8 mouse cellular contexts compared by ENCODE assay signal in the genomic region with DNA sequence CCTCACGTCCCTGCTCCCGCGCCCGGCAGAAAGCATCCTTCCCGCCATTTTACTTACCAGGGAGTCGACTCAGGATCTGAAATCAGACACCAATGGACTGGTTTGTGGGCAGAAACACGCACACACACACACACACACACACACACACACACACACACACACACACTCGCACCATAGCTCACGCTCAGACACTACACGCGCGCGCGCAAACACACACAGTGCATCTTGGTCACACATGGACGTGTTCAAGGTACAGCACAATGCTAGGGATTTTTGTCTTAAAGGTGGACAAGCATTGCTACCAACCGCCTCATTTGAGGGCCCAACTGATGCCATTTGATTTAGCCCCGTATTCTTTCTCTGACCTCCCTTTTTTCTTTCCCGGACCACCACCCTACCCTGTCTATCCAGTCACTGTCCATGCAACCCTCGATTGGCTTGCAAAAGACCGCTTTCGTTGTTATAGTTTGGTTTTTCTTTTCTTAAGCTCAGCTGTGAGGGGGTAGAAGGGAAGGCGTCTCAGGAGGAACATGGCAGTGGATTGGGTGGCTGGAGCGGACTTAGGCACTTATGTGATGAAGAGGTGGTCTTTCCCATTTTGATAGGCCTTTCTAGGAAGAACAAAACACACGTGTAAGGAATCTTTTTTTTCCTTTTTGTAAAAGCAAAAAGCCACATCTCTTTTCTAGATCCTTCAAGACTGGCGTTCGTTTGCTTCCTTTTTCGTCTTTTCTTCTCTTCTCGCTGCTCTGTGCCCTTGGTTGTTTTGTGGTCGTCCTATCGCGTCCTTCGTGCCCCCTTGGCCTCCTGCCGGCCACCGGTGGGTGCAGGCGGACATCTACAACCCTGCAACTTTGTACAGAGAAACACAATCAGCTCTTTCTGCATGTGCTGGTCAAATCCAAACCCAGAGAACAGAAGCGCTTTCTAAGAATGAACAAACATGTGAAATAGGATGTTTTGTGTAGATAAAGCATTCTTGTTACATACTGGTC. TPM values are rescaled to one million over a fixed set of nuclear protein-coding genes. Genes with fewer than 3 reads are reported as not detected.
DNase-seq lines count a peak whose midpoint lies in the region; ATAC-seq and TF ChIP-seq lines count a peak whose summit lies in the region.

No protein-coding gene starts in this region.

- peak overlapping the region; percentile 57 for H3K4me3 ChIP-seq in heart, postnatal 0 days (ENCODE audit: low read depth, low read length)
- H3K4me3 ChIP-seq in embryonic facial prominence, embryonic 11.5 days (ENCODE audit: low read depth, low read length) = peak overlapping the region; percentile 40
- peak overlapping the region; percentile 33 for H3K4me3 ChIP-seq in intestine, embryonic 14.5 days (ENCODE audit: low read depth, low read length)
- peak overlapping the region; percentile 38 for H3K4me3 ChIP-seq in neural tube, embryonic 11.5 days (ENCODE audit: low read depth, low read length)

- 0 out of 2 replicates have a peak, but pooled peaks cover 13% of the 10 kb centered on the region for H3K4me1 ChIP-seq in heart, postnatal 0 days (ENCODE audit: control insufficient read depth, insufficient read depth)
- peaks cover 9% of the 10 kb centered on the region; the same call in 1 of the 2 replicates for H3K4me1 ChIP-seq in embryonic facial prominence, embryonic 11.5 days (ENCODE audit: control insufficient read depth, insufficient read depth, low read length)
- peaks cover 8% of the 10 kb centered on the region for H3K4me1 ChIP-seq in intestine, embryonic 14.5 days (replicated peaks; ENCODE audit: control insufficient read depth, insufficient read depth, low read length)
- H3K4me1 ChIP-seq in neural tube, embryonic 11.5 days (ENCODE audit: control insufficient read depth, insufficient read depth, low read length) = peaks cover 12% of the 10 kb centered on the region

- WGBS in heart, postnatal 0 days = 3% methylated on average over 36 of the region's 36 CpGs
- under 1% methylated on average over 36 of the region's 36 CpGs for WGBS in embryonic facial prominence, embryonic 11.5 days
- WGBS in intestine, embryonic 14.5 days = 1% methylated on average over 36 of the region's 36 CpGs
- WGBS in neural tube, embryonic 11.5 days = 1% methylated on average over 36 of the region's 36 CpGs

- H3K9ac ChIP-seq in heart, postnatal 0 days (replicated peaks; ENCODE audit: low read depth, low read length) = no peak overlapping the region
- peak overlapping the region; percentile 37 for H3K9ac ChIP-seq in embryonic facial prominence, embryonic 11.5 days (replicated peaks; ENCODE audit: low read length)
- H3K9ac ChIP-seq in intestine, embryonic 14.5 days (ENCODE audit: low read length) = no peak overlapping the region
- H3K9ac ChIP-seq in neural tube, embryonic 11.5 days (ENCODE audit: low read length) = no peak overlapping the region

- H3K36me3 ChIP-seq in heart, postnatal 0 days (replicated peaks; ENCODE audit: control insufficient read depth, insufficient read depth, low read length) = no peaks in the 10 kb centered on the region
- no peaks in the 10 kb centered on the region for H3K36me3 ChIP-seq in embryonic facial prominence, embryonic 11.5 days (replicated peaks; ENCODE audit: control insufficient read depth, insufficient read depth, low read depth, low read length)
- no peaks in the 10 kb centered on the region for H3K36me3 ChIP-seq in intestine, embryonic 14.5 days (ENCODE audit: control insufficient read depth, insufficient read depth, low read length)
- no peaks in the 10 kb centered on the region for H3K36me3 ChIP-seq in neural tube, embryonic 11.5 days (ENCODE audit: control insufficient read depth, insufficient read depth, low read length)

- no peak for ATAC-seq in heart, postnatal 0 days (ENCODE audit: insufficient read depth, low read depth)
- ATAC-seq in embryonic facial prominence, embryonic 11.5 days (replicated peaks; ENCODE audit: insufficient number of reproducible peaks, low FRiP score, low TSS enrichment, low read depth) = no peak
- no peak for ATAC-seq in intestine, embryonic 14.5 days (replicated peaks; ENCODE audit: low FRiP score, low TSS enrichment, low read depth)
- ATAC-seq in neural tube, embryonic 11.5 days (ENCODE audit: insufficient read depth, low FRiP score, low TSS enrichment) = no peak
- ATAC-seq in megakaryocyte-erythroid progenitor cell, adult 5-6 weeks (replicated peaks; ENCODE audit: low FRiP score, low TSS enrichment, poor library complexity, severe bottlenecking) = no peak

- H3K9me3 ChIP-seq in heart, postnatal 0 days (replicated peaks; ENCODE audit: control insufficient read depth, low read length) = no peaks in the 10 kb centered on the region
- H3K9me3 ChIP-seq in embryonic facial prominence, embryonic 11.5 days (replicated peaks; ENCODE audit: control insufficient read depth, low read length) = no peaks in the 10 kb centered on the region
- H3K9me3 ChIP-seq in intestine, embryonic 14.5 days (ENCODE audit: control insufficient read depth, low read length) = no peaks in the 10 kb centered on the region
- H3K9me3 ChIP-seq in neural tube, embryonic 11.5 days (ENCODE audit: control insufficient read depth, low read length) = no peaks in the 10 kb centered on the region

- H3K27me3 ChIP-seq in heart, postnatal 0 days (ENCODE audit: control insufficient read depth, insufficient read depth, low read length) = peaks cover 95% of the 10 kb centered on the region
- peaks cover 68% of the 10 kb centered on the region for H3K27me3 ChIP-seq in embryonic facial prominence, embryonic 11.5 days (ENCODE audit: control insufficient read depth, insufficient read depth, low read length)
- peaks cover 97% of the 10 kb centered on the region for H3K27me3 ChIP-seq in intestine, embryonic 14.5 days (replicated peaks; ENCODE audit: control insufficient read depth, insufficient read depth, low read length)
- peaks cover 91% of the 10 kb centered on the region for H3K27me3 ChIP-seq in neural tube, embryonic 11.5 days (ENCODE audit: control insufficient read depth, insufficient read depth, low read length)

- TF ChIP-seq EP300 in heart, postnatal 0 days (IDR thresholded peaks at IDR 0.05; ENCODE audit: low read depth) = no peak

- no peak for TF ChIP-seq CTCF in heart, postnatal 0 days (IDR thresholded peaks at IDR 0.05; ENCODE audit: low read depth)

- DNase-seq in heart, postnatal 0 days (ENCODE audit: low spot score) = no peak
- no peak for DNase-seq in heart, adult 8-10 months (ENCODE audit: low spot score)
- DNase-seq in embryonic facial prominence, embryonic 11.5 days (ENCODE audit: low spot score) = peak; percentile 59
- DNase-seq in intestine, embryonic 14.5 days (ENCODE audit: low spot score) = peak; percentile 75
- DNase-seq in neural tube, embryonic 11.5 days (ENCODE audit: low spot score) = no peak
- no peak for DNase-seq in adrenal gland, postnatal 25 days
- DNase-seq in adrenal gland, postnatal 10 days = no peak

- peak overlapping the region; percentile 93 for H3K4me2 ChIP-seq in heart, postnatal 0 days (ENCODE audit: low read depth, low read length)
- H3K4me2 ChIP-seq in embryonic facial prominence, embryonic 11.5 days (ENCODE audit: low read depth, low read length) = peak overlapping the region; percentile 86
- peak overlapping the region; percentile 61 for H3K4me2 ChIP-seq in intestine, embryonic 14.5 days (ENCODE audit: low read length)
- H3K4me2 ChIP-seq in neural tube, embryonic 11.5 days (ENCODE audit: low read depth) = peak overlapping the region; percentile 63

- no peak overlapping the region for H3K27ac ChIP-seq in heart, postnatal 0 days (ENCODE audit: low read depth)
- H3K27ac ChIP-seq in embryonic facial prominence, embryonic 11.5 days (replicated peaks; ENCODE audit: low read depth, low read length) = no peak overlapping the region
- no peak overlapping the region for H3K27ac ChIP-seq in intestine, embryonic 14.5 days (ENCODE audit: low read depth)
- 0 out of 2 replicates have a peak overlapping the region, but pooled peaks have one; percentile 39 for H3K27ac ChIP-seq in neural tube, embryonic 11.5 days (ENCODE audit: low read depth, low read length)

RNA-seq across cellular contexts. Expression of gene Otp, which starts 8.9 kb away (rescaled TPM):
- not detected in 2 replicates for total RNA-seq in heart, postnatal 0 days (2014; rRNA removed; ENCODE audit: low replicate concordance)
- polyA plus RNA-seq in heart, postnatal 0 days (2015; fragmentation: Nextera tagmentation; extraction: Ambion mirVana) = not detected in 2 replicates
- total RNA-seq in heart, adult 8-10 months (2022) = not detected
- polyA plus RNA-seq in embryonic facial prominence, embryonic 11.5 days (2014; fragmentation: Nextera tagmentation; extraction: Ambion mirVana) = 0.60 and 2.6 TPM in 2 replicates
- polyA plus RNA-seq in intestine, embryonic 14.5 days (2014; fragmentation: Nextera tagmentation; extraction: Ambion mirVana) = not detected in 2 replicates
- polyA plus RNA-seq in neural tube, embryonic 11.5 days (2014; fragmentation: Nextera tagmentation; extraction: Ambion mirVana) = 7.8 and 8.1 TPM in 2 replicates
- not detected in 2 replicates for total RNA-seq in adrenal gland, postnatal 25 days (2021)
- total RNA-seq in adrenal gland, postnatal 10 days (2021) = not detected
- total RNA-seq in megakaryocyte-erythroid progenitor cell, adult 5-6 weeks (2014; fragmentation: Nextera tagmentation) = not detected in 2 replicates
- not detected in 2 replicates for total RNA-seq in megakaryocyte-erythroid progenitor cell, adult 5-6 weeks (2017)

Comparison
In these comparisons a context has a peak if more than half of its experiments do, and no peak if none do; other contexts are left out.
1. DNase-seq: peak in embryonic facial prominence, embryonic 11.5 days (single experiment) and intestine, embryonic 14.5 days (single experiment); none in heart, postnatal 0 days (single experiment), heart, adult 8-10 months (single experiment), neural tube, embryonic 11.5 days (single experiment), adrenal gland, postnatal 25 days (single experiment) and adrenal gland, postnatal 10 days (single experiment).
2. Peak in every context shown above with its lines, with median percentiles within 50 percentile points of each other: H3K4me2 ChIP-seq and H3K4me3 ChIP-seq.